Mouse (Mus musculus) G1E (cell line): Measurements from ENCODE around the gene Snapin. TPM values are rescaled to one million over a fixed set of nuclear protein-coding genes. Genes with fewer than 3 reads are reported as not detected.

Source experiments
- ATAC-seq: 2 replicates; pipeline ENCODE4 v1.8.0; 2016; ENCODE audit warnings: mild to moderate bottlenecking; ENCODE audit not compliant: insufficient number of reproducible peaks, poor library complexity, low FRiP score, severe bottlenecking; ENCODE audit errors: extremely low read depth
- DNase-seq: peaks from one replicate; pipeline ENCODE4 v3.0.0; 2012; ENCODE audit warnings: low spot score
- H3K27me3 ChIP-seq: 2 replicates; pipeline ENCODE4 v1.6.1; 2012; ENCODE audit warnings: mild to moderate bottlenecking, low read length, inconsistent platforms; ENCODE audit not compliant: insufficient read depth
- H3K36me3 ChIP-seq: replicated peaks from 2 replicates; pipeline ENCODE3; 2012; ENCODE audit warnings: mild to moderate bottlenecking, inconsistent platforms
- H3K4me1 ChIP-seq: 2 replicates; pipeline ENCODE4 v1.6.1; 2012; ENCODE audit warnings: low read depth, low read length, inconsistent platforms, mixed read lengths; ENCODE audit not compliant: insufficient read depth
- H3K4me3 ChIP-seq: 2 replicates; pipeline ENCODE4 v1.5.1; 2012; ENCODE audit warnings: low read depth, mild to moderate bottlenecking, inconsistent platforms, low read length, moderate library complexity, mixed read lengths
- H3K9me3 ChIP-seq: replicated peaks from 2 replicates; pipeline ENCODE4 v1.6.1; 2012; ENCODE audit warnings: inconsistent platforms
- CTCF ChIP-seq: IDR thresholded peaks from 2 replicates; pipeline ENCODE4 v1.5.1; 2012; ENCODE audit warnings: low read depth, low read length, inconsistent platforms, mixed read lengths
- GATA1 ChIP-seq: IDR thresholded peaks from 2 replicates; pipeline ENCODE4 v1.6.1; 2012; ENCODE audit warnings: borderline replicate concordance, low read length, inconsistent platforms, mixed read lengths
- GATA2 ChIP-seq: IDR thresholded peaks from 2 replicates; pipeline ENCODE4 v1.6.1; 2012; ENCODE audit warnings: low read depth, low read length, inconsistent platforms, borderline replicate concordance
- POLR2AphosphoS5 ChIP-seq: IDR thresholded peaks from 2 replicates; pipeline ENCODE4 v1.6.1; 2012; ENCODE audit warnings: low read depth, low read length, inconsistent platforms; ENCODE audit not compliant: insufficient replicate concordance
- TAL1 ChIP-seq: conservative IDR thresholded peaks from 2 replicates; pipeline ENCODE4 v1.6.1; 2012; ENCODE audit warnings: low read depth, low read length, inconsistent platforms, mixed read lengths
- polyA plus RNA-seq: library from polyadenylated mRNA; stranded (reverse); fragments of >175 nt; gene quantifications from 2 replicates; pipeline ENCODE4 v1.2.3, GENCODE M21; 2012
- total RNA-seq, 2 experiments: library from RNA; stranded (forward) in 1 of 2; stranded (reverse) in 1 of 2; fragments of 200-1000 nt in 1 of 2; fragments of >200 nt in 1 of 2; fragmentation: Nextera tagmentation in 1 of 2; gene quantifications; 2 replicates each; pipeline ENCODE4 v1.2.3; 2014 to 2017

Snapin gene
- total and polyA plus RNA-seq, 3 experiments, result 3.4 to 58.0 (median 46.2) TPM

- Histone ChIP-seq H3K27me3 (peaks cover 21% of the 10 kb centered on the region), H3K4me3 (no peak overlapping the region), H3K9me3 (no peaks in the 10 kb centered on the region), H3K4me1 (peaks cover 37% of the 10 kb centered on the region), H3K36me3 (no peaks in the 10 kb centered on the region)
- TF ChIP-seq TAL1, result no peak
- TF ChIP-seq POLR2AphosphoS5, result no peak
- TF ChIP-seq CTCF, result no peak
- TF ChIP-seq GATA1, result no peak
- no peak for TF ChIP-seq GATA2
- ATAC-seq, result no peak
- no peak for DNase-seq
Measured at GRCm38 (mm10) chr3:90448626-90449025, 42.2 kb downstream of the Snapin start.

DNA sequence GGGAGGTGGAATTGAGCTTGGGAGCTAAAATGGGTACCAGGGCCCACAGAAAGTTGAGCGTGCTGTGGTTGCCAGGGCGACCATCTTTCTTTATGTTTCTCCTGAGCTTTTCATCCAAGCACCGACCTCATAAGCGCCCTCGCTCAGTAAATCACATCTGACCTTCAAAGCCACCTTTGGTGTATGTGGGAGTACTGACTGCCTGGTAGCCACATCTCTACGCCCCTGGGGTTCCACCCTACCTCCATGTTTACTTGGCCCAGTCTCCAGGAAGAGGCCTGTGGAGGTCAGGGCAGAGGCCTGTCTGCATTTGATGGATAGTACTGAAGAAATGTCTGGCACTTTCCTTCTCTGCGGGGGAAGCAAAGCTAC is 43.7 kb downstream of the Snapin start:
- Histone ChIP-seq H3K4me3 (no peak overlapping the region; the same call in 1 of the 2 replicates), H3K36me3 (no peaks in the 10 kb centered on the region)
- no peak for DNase-seq

GRCm38 (mm10) chr3:90446389-90447122 is 44.3 kb downstream of the Snapin start:
- peak overlapping the region; percentile 67 for H3K4me3 ChIP-seq

More for the DNA sequence above, 43.7 kb downstream of the Snapin start:
- Histone ChIP-seq H3K9me3 (no peaks in the 10 kb centered on the region), H3K4me1 (peaks cover 42% of the 10 kb centered on the region), H3K27me3 (peaks cover 14% of the 10 kb centered on the region)
- no peak for TF ChIP-seq CTCF
- TF ChIP-seq POLR2AphosphoS5, result no peak
- no peak for TF ChIP-seq TAL1
- no peak for TF ChIP-seq GATA2
- TF ChIP-seq GATA1, result no peak
- ATAC-seq, result no peak

DNA sequence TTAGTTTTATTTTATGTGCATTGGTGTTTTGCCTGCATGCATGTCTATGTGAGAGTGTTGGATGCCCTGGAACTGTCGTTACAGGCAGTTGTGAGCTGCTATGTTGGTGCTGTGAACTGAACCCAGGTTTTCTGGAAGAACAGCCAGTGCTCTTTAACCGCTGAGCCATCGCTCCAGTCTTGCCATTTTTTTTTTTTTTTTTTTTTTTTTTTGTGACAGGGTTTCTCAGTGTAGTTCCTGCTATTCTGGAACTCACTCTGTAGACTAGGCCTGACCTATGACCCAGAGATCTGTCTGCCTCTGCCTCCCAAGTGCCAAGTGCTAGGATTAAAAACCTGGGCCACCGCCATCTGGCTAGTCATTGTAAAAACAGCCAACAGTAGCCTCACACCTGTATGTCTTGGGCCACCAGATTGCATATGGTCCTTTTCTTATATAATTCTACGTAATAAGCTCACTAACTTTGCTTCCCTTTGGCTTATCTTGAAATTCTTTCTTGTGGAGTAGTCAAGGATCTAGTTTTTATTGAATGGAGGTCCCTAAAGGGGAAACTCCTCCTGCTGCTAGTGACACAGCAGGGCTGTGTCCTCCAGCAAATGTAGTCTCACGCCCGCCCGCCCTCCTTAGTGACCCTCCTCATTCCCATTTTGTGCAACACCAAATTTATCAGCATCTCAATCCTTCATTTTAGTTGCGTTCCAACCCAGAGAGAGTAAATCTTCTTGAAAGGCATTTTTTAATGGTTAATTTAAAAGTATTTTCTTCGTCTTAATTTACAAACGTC is 45.2 kb downstream of the Snapin start:
- no peak for ATAC-seq
- no peaks in the 10 kb centered on the region for H3K36me3 ChIP-seq
- TF ChIP-seq GATA2, result no peak
- no peak for TF ChIP-seq POLR2AphosphoS5
- TF ChIP-seq TAL1, result no peak
- no peak for TF ChIP-seq GATA1
- TF ChIP-seq CTCF, result no peak
- no peaks in the 10 kb centered on the region for H3K9me3 ChIP-seq
- peak overlapping the region; percentile 13; the same call in 1 of the 2 replicates for H3K4me3 ChIP-seq
- H3K27me3 ChIP-seq, result no peaks in the 10 kb centered on the region
- no peak for DNase-seq
- peaks cover 34% of the 10 kb centered on the region for H3K4me1 ChIP-seq

More at GRCm38 (mm10) chr3:90446389-90447122, 44.3 kb downstream of the Snapin start:
- H3K4me1 ChIP-seq, result peaks cover 42% of the 10 kb centered on the region
- H3K27me3 ChIP-seq, result peaks cover 8% of the 10 kb centered on the region
- ATAC-seq, result peak; percentile 90
- TF ChIP-seq GATA1 (no peak), TAL1 (no peak), POLR2AphosphoS5 (no peak), CTCF (no peak), GATA2 (no peak)
- peak; percentile 66 for DNase-seq
- no peaks in the 10 kb centered on the region for H3K36me3 ChIP-seq
- no peaks in the 10 kb centered on the region for H3K9me3 ChIP-seq

DNA sequence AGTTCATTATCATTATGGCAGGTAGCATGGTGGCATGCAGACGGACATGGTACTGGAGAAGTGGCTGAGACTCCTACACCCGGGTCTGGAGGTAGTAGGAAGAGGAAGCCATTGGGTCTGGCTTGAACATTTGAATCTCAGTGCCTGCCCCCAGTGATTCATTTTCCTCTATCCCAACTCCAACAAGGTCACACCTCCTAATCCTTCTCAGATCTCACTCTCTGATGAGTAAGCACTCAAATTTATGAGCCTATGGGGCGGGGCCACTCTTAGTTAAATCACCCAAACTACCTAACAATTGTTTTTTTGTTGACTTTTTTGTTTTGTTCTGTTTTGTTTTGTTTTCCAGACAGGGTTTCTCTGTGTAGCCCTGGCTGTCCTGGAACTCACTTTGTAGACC is 46.9 kb downstream of the Snapin start:
- Histone ChIP-seq H3K36me3 (no peaks in the 10 kb centered on the region), H3K4me1 (peaks cover 35% of the 10 kb centered on the region), H3K4me3 (no peak overlapping the region), H3K9me3 (no peaks in the 10 kb centered on the region), H3K27me3 (no peaks in the 10 kb centered on the region)
- DNase-seq (no peak), ATAC-seq (no peak)
- TF ChIP-seq CTCF (no peak), TAL1 (no peak), POLR2AphosphoS5 (no peak), GATA2 (no peak), GATA1 (no peak)

DNA sequence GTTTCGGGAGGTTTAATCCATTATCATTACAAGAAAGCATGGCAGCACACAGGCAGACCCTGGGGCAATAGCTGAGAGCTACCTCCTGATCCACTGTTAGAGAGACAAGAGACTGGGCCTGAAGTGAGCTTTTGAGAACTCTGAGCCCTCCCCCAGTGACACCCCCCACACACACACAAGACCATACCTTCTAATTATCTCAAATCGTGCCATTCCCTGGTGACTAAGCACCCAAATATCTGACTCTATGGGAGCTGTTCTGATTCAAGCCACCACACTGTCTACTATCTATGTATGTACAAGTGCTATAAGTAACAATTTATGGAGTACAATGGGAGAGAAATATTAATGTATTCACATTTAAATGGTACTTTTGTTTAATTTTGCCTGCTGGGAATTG is 50.1 kb downstream of the Snapin start:
- DNase-seq (no peak), ATAC-seq (no peak)
- H3K9me3 ChIP-seq, result no peaks in the 10 kb centered on the region
- no peak overlapping the region for H3K4me3 ChIP-seq
- TF ChIP-seq GATA2, result no peak
- no peak for TF ChIP-seq GATA1
- TF ChIP-seq POLR2AphosphoS5, result no peak
- TF ChIP-seq CTCF, result no peak
- TF ChIP-seq TAL1, result no peak
- no peaks in the 10 kb centered on the region for H3K27me3 ChIP-seq
- peaks cover 20% of the 10 kb centered on the region for H3K4me1 ChIP-seq
- no peaks in the 10 kb centered on the region for H3K36me3 ChIP-seq

Other genes starting within 250 kb of the Snapin start
Only the 20 nearest of the 24 such genes appear.
- gene Dennd4b, start 225.8 kb downstream of the Snapin start, total RNA-seq (2014; fragmentation: Nextera tagmentation), result 42.3 and 68.2 TPM in 2 replicates
- gene Dennd4b, start 225.8 kb downstream of the Snapin start, total RNA-seq (2017), result 9.8 and 15.2 TPM in 2 replicates
- 73.7 and 105 TPM in 2 replicates for gene Dennd4b, start 225.8 kb downstream of the Snapin start, polyA plus RNA-seq
- gene Gatad2b, start 197.9 kb downstream of the Snapin start, total RNA-seq (2014; fragmentation: Nextera tagmentation), result 176 and 211 TPM in 2 replicates
- 15.2 and 19.1 TPM in 2 replicates for gene Gatad2b, start 197.9 kb downstream of the Snapin start, total RNA-seq (2017)
- 5.1 and 6.8 TPM in 2 replicates for gene Gatad2b, start 197.9 kb downstream of the Snapin start, polyA plus RNA-seq
- gene Slc27a3, start 101.1 kb downstream of the Snapin start, total RNA-seq (2014; fragmentation: Nextera tagmentation), result 0.73 and 1.3 TPM in 2 replicates
- 2.7 and 2.9 TPM in 2 replicates for gene Slc27a3, start 101.1 kb downstream of the Snapin start, total RNA-seq (2017)
- gene Slc27a3, start 101.1 kb downstream of the Snapin start, polyA plus RNA-seq, result 2.9 and 3.0 TPM in 2 replicates
- 36.7 and 47.0 TPM in 2 replicates for gene Ints3, start 57.4 kb downstream of the Snapin start, total RNA-seq (2014; fragmentation: Nextera tagmentation)
- 32.5 and 36.2 TPM in 2 replicates for gene Ints3, start 57.4 kb downstream of the Snapin start, total RNA-seq (2017)
- gene Ints3, start 57.4 kb downstream of the Snapin start, polyA plus RNA-seq, result 28.2 and 30.8 TPM in 2 replicates
- gene Npr1, start 25.2 kb downstream of the Snapin start, total RNA-seq (2014; fragmentation: Nextera tagmentation), result not detected in 2 replicates
- gene Npr1, start 25.2 kb downstream of the Snapin start, total RNA-seq (2017), result not detected in 2 replicates
- not detected in 2 replicates for gene Npr1, start 25.2 kb downstream of the Snapin start, polyA plus RNA-seq
- gene Ilf2, start 14.9 kb downstream of the Snapin start, total RNA-seq (2014; fragmentation: Nextera tagmentation), result 92.4 and 100 TPM in 2 replicates
- gene Ilf2, start 14.9 kb downstream of the Snapin start, total RNA-seq (2017), result 168 and 181 TPM in 2 replicates
- 15.4 and 21.3 TPM in 2 replicates for gene Ilf2, start 14.9 kb downstream of the Snapin start, polyA plus RNA-seq
- gene Chtop, start 18.5 kb upstream of the Snapin start, total RNA-seq (2014; fragmentation: Nextera tagmentation), result 78.6 and 89.8 TPM in 2 replicates
- gene Chtop, start 18.5 kb upstream of the Snapin start, total RNA-seq (2017), result 133 and 135 TPM in 2 replicates
- gene Chtop, start 18.5 kb upstream of the Snapin start, polyA plus RNA-seq, result 97.0 and 110 TPM in 2 replicates
- gene S100a1, start 23.4 kb upstream of the Snapin start, total RNA-seq (2014; fragmentation: Nextera tagmentation), result 26.6 and 38.4 TPM in 2 replicates
- 40.8 and 42.9 TPM in 2 replicates for gene S100a1, start 23.4 kb upstream of the Snapin start, total RNA-seq (2017)
- 2.6 and 5.1 TPM in 2 replicates for gene S100a1, start 23.4 kb upstream of the Snapin start, polyA plus RNA-seq
- gene S100a13, start 23.4 kb upstream of the Snapin start, total RNA-seq (2014; fragmentation: Nextera tagmentation), result 22.9 and 25.3 TPM in 2 replicates
- 67.3 and 70.2 TPM in 2 replicates for gene S100a13, start 23.4 kb upstream of the Snapin start, total RNA-seq (2017)
- gene S100a13, start 23.4 kb upstream of the Snapin start, polyA plus RNA-seq, result 1.8 and 2.4 TPM in 2 replicates
- gene S100a14, start 35.8 kb upstream of the Snapin start, total RNA-seq (2014; fragmentation: Nextera tagmentation), result not detected in 2 replicates
- gene S100a14, start 35.8 kb upstream of the Snapin start, total RNA-seq (2017), result 0.12 TPM in 1 of 2 replicates, not detected in the other
- gene S100a14, start 35.8 kb upstream of the Snapin start, polyA plus RNA-seq, result not detected in 2 replicates
- not detected in 2 replicates for gene S100a16, start 46.2 kb upstream of the Snapin start, total RNA-seq (2014; fragmentation: Nextera tagmentation)
- not detected in 2 replicates for gene S100a16, start 46.2 kb upstream of the Snapin start, total RNA-seq (2017)
- gene S100a16, start 46.2 kb upstream of the Snapin start, polyA plus RNA-seq, result not detected in 2 replicates
- gene S100a3, start 69.5 kb upstream of the Snapin start, total RNA-seq (2014; fragmentation: Nextera tagmentation), result not detected in 2 replicates
- 0.12 and 0.22 TPM in 2 replicates for gene S100a3, start 69.5 kb upstream of the Snapin start, total RNA-seq (2017)
- not detected in 2 replicates for gene S100a3, start 69.5 kb upstream of the Snapin start, polyA plus RNA-seq
- gene S100a2, start 99.2 kb upstream of the Snapin start, total RNA-seq (2014; fragmentation: Nextera tagmentation), result not detected in 2 replicates
- not detected in 2 replicates for gene S100a2, start 99.2 kb upstream of the Snapin start, total RNA-seq (2017)
- not detected in 2 replicates for gene S100a2, start 99.2 kb upstream of the Snapin start, polyA plus RNA-seq
- not detected in 2 replicates for gene Gm42674, start 110.9 kb upstream of the Snapin start, total RNA-seq (2014; fragmentation: Nextera tagmentation)
- not detected in 2 replicates for gene Gm42674, start 110.9 kb upstream of the Snapin start, total RNA-seq (2017)
- not detected in 2 replicates for gene Gm42674, start 110.9 kb upstream of the Snapin start, polyA plus RNA-seq
- not detected in 2 replicates for gene S100a4, start 112.7 kb upstream of the Snapin start, total RNA-seq (2014; fragmentation: Nextera tagmentation)
- gene S100a4, start 112.7 kb upstream of the Snapin start, total RNA-seq (2017), result 0.64 TPM in 1 of 2 replicates, not detected in the other
- not detected in 2 replicates for gene S100a4, start 112.7 kb upstream of the Snapin start, polyA plus RNA-seq
- gene S100a5, start 117.5 kb upstream of the Snapin start, total RNA-seq (2014; fragmentation: Nextera tagmentation), result not detected in 2 replicates
- gene S100a5, start 117.5 kb upstream of the Snapin start, total RNA-seq (2017), result not detected in 2 replicates
- gene S100a5, start 117.5 kb upstream of the Snapin start, polyA plus RNA-seq, result not detected in 2 replicates
- not detected in 2 replicates for gene S100a6, start 121.8 kb upstream of the Snapin start, total RNA-seq (2014; fragmentation: Nextera tagmentation)
- gene S100a6, start 121.8 kb upstream of the Snapin start, total RNA-seq (2017), result 0.35 TPM in 1 of 2 replicates, not detected in the other
- not detected in 2 replicates for gene S100a6, start 121.8 kb upstream of the Snapin start, polyA plus RNA-seq
- gene S100a7a, start 163.0 kb upstream of the Snapin start, total RNA-seq (2014; fragmentation: Nextera tagmentation), result not detected in 2 replicates
- not detected in 2 replicates for gene S100a7a, start 163.0 kb upstream of the Snapin start, total RNA-seq (2017)
- gene S100a7a, start 163.0 kb upstream of the Snapin start, polyA plus RNA-seq, result not detected in 2 replicates
- 2.4 TPM in 1 of 2 replicates, not detected in the other for gene S100a8, start 177.9 kb upstream of the Snapin start, total RNA-seq (2014; fragmentation: Nextera tagmentation)
- gene S100a8, start 177.9 kb upstream of the Snapin start, total RNA-seq (2017), result not detected in 2 replicates
- not detected in 2 replicates for gene S100a8, start 177.9 kb upstream of the Snapin start, polyA plus RNA-seq
- not detected in 2 replicates for gene S100a9, start 204.7 kb upstream of the Snapin start, total RNA-seq (2014; fragmentation: Nextera tagmentation)
- gene S100a9, start 204.7 kb upstream of the Snapin start, total RNA-seq (2017), result 0.41 TPM in 1 of 2 replicates, not detected in the other
- 0.20 TPM in 1 of 2 replicates, not detected in the other for gene S100a9, start 204.7 kb upstream of the Snapin start, polyA plus RNA-seq